Mouse (Mus musculus) A20 (cell line): ENCODE results near the gene Cemip.
"Not testable (repeated sequence)": the region's sequence is repeated elsewhere in the genome, so short reads cannot be mapped to it uniquely, and the experiment has no call there.

ENCODE experiments used
- DNase-seq: peaks from one replicate; pipeline ENCODE4 v3.0.0-alpha.2; 2011; ENCODE audit warnings: low read depth, low spot score

Gene Cemip

GRCm38 (mm10) chr7:84086039-84086829, at the start of gene Cemip:
Gene Cemip, minus strand, starts transcription at chr7:84086502.
- no peak for DNase-seq

DNA sequence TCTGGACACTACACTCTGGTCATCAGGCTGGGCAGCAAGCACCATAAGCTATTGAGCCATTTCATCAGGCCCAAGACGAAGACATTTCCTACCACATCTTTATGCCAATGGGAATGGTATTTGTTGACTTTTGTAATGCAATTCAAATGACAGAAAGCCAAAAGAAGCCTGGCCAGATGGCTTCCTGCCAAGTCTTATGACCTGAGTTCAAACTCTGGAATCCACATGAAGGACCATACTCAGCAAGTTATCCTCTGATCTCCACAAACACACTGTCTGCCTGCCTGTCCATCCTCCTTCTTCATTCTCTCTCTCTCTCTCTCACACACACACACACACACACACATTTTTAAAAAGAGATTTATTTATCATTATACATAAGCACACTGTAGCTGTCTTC, 46.4 kb upstream of the Cemip start:
- DNase-seq = no peak

DNA sequence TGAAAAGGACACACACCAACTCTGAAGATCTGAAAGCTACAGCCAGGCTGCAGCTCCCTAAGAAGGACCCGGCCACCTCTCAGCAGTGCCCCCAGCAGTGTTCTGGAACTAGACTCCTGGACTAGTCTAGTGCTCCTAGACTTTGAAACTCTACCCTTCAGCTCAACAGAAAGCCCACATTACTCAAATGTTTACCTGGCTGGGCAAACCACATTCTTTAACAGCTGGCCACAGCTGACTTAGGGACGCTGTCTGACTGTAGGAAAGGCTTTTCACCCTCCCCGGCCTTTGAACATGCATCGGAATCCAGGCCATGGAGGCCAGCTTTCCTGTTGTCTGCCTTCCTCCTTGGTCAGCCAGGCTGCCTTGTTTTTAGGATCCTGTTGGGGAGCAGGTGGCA, 45.4 kb upstream of the Cemip start:
- no peak for DNase-seq

DNA sequence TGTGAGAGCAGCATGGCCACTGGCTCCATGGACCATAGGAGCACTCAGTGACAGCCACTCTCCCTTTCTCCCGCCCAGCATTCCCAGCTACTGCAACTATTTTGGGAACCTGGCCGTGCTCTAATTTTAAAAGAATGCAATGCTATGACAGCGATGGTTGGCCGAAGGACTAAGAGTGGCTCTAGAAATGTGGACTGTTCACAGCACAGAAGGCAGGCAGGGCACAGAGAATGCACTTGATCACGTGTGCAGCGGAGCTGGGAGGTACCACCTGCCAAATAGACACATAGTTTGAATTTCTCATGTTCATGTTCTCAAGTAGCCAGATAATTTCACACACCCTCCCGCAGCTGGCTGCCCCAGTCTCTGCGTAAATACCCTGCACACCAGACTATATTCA, 42.4 kb upstream of the Cemip start:
- no peak for DNase-seq

- no peak for DNase-seq
Observed at GRCm38 (mm10) chr7:84125730-84126129, 39.4 kb upstream of the Cemip start.

GRCm38 (mm10) chr7:84123651-84124050, 37.3 kb upstream of the Cemip start:
- not testable (repeated sequence) for DNase-seq

DNA sequence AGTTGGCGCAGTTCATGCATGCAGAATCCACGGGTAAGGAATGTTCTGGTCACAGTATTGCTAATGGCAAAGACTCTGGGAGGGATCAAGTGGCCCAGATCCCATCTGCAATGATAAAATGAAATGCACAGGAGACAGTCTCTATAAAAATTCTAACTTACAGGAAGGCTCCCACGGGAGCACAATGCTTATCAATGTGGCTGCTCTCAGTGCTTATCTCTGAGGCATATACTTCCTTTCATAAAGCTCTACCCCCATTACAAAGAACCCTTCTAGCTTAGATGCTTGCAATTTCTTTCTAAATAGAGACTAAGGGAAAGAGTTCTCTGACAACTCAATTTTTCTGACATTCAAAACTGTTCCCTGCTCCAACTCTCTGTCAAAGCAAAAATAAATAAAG, 35.5 kb upstream of the Cemip start:
- DNase-seq = no peak

DNA sequence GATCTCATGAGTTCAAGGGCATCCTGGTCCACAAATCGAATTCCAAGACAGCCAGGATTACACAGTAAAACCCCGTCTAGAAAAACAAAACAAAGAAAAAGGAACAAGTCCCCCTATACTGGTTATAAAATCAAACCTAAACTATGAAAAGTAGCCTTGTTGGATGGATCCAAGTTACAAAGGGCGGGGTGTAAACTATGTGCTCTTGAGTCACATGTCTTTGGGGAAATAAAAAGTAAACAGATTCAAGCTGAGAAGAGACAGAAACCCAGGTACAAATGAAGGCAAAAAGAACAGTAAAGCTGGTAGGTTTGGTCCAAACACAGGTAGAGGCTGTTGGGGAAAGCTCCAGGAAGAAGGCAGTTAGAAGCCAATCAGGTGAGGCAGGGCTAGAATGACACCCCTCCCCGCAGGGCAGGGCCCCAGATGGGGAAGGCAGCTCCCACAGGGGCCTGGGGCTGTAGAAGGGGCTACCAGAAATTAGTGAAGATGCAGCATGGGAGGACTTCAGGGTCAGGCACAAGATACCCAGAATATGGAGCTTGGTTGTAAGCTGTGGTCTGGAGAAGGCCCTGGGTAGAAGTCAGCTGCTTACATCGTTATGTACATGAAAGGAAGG, 33.9 kb upstream of the Cemip start:
- DNase-seq = peak; percentile 74

DNA sequence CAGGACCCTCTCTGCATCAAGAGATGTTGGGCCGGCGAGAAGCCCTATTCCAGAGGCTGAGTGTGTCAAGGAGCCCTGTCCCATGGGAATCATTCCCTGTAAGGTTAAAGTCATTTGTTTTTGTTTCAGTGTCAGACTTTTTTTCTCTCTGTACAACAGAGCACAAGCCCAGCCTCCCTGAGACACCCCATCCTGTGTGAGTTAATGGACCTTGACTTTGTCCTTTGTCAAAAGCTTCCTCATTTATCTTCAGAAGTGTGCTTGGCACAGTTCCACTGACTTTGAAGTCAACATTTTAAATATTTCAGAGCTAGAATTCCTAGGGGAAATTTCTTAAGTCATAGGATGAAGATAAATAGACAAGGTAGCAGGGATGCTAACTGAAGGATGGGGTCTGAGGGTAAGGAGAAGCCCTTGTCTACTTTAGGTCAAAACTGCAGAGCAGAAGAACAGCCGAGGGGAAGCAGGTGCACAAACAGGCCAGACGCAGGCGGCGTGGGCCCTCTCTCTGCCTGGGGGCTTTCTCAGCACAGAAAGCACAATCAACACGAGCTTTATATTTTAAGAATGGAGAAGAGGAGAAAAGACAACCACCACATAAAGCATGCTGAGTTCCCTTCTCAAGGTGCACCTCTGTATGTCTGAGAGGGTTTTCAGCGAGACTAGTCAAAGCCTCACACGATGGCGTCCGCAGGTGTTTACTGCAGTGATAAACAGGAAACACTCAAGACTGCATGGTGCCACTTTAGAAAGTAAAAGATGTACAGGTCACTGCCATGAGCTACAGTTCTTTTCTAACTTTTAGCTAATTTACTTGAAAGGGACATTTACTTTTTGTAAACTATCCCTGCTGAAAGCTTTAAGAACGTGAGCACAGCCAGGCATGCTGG, 33.2 kb upstream of the Cemip start:
- peak; percentile 91 for DNase-seq

DNA sequence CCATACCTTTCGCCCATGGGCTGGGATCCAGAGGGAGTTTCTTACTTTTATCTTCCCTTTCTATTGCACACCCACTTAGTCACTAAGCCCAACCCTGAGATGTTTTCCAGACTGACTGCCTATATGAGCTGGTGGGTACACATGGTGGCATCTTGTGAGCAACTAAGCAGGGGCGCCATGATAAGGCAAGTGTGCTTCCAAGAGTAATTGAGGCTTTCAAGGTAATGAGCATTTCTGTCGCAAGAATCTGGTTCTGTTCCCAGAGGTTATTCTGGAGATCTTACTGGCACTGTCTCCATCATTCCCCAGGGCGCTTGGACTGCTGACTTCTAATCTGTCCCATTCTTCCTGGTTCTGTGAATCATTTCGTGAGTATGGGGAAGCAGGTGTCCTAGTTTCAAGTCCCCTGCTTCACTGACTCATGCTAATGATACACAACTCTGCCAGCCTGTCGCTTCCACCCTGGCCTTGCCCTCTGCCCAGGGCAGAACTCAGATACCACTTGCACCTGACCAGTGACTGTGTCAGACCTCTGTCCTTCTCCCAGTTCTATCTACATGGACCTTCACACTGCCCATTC, 31.3 kb upstream of the Cemip start:
- peak; percentile 24 for DNase-seq

- no peak for DNase-seq
Observed at GRCm38 (mm10) chr7:84116621-84117542, 30.6 kb upstream of the Cemip start.

DNA sequence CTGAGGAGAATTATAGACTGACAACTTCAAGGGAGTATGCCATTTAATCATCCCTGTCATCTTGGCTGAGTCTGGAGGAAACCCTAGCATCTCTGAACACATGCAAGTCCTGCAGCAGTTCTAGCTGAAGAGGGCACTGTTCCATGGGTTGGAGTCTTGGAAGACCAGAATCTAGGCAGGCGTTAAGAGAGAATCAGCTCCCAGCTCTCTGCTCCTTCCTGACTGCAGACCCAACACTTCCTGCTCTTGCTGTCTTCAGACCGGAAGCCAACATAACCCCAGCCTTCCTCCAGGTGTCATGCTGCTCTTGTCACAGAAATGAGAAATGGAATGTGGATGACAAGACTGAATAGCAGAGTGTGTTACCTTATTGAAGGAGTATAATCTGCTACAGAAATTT, 29.1 kb upstream of the Cemip start:
- no peak for DNase-seq

DNA sequence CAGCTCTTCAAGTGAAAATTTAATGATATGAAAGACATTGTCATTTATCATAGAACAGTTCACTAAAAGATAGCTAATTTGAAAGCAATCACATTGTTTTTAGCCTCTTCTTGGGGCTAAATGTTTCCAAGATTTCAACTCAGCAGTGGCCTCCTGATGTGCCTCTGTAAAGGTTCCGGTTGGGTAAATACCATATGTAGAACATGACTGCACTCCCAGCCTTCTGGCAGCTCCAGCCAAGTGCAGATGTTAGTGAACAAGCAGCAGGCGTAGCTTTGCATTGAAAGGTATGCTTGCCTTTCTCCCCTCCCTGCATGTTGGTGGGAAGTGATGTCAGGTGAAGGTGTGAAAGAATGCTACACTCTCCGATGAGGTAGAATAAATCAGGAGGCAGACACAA, 28.5 kb upstream of the Cemip start:
- DNase-seq = no peak

DNA sequence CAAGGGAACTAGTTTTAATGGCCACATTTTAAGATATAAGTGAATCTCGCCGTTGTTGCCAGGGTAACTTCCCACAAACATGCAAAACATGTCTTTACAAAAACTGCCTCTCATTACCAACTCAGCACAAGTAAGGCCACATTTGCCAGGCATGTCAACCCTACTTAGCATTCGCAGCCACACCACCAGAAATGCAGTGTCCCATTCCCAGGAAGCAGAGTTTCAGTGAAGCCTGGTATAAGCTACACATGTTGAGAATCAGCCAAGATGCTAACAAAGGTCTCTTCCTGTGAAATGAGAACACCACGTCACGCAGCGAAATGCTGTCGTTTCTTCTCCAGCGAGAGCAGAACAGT, 26.7 kb upstream of the Cemip start:
- DNase-seq = no peak

DNA sequence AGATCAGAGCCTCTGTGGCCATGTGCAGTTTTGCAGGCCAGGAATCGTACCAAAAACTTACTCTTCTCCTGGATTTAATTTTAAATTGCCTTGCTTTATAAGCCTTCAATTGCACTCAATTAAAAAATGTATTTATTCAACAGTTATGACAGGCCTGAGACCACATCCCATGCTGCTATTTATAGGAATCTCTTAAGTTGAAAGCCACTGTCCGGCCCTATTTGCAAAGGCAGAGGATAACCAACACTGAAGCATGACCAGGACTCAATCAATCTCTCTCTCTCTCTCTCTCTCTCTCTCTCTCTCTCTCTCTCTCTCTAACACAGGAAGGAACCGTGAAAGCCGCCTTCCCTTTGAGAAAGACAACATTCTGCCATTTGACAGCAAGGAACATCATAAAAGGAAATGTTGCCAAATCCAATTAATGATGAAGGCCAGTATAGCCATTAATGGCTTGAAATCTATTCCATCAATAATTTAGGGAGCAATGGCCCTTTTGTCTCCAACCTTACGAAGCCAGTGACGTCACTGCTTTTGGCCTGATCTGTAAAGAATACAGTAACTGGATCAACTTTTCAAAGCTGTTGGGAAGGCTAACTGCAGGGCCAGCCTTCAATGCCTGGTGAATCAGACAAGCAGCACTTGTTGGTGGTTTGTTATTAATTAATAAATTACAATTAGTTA, 26.2 kb upstream of the Cemip start:
- DNase-seq = no peak

- no peak for DNase-seq
Observed at GRCm38 (mm10) chr7:84111716-84112350, 25.5 kb upstream of the Cemip start.

GRCm38 (mm10) chr7:84106942-84107341, 20.6 kb upstream of the Cemip start:
- no peak for DNase-seq

- DNase-seq = no peak
Observed at GRCm38 (mm10) chr7:84102589-84102988, 16.3 kb upstream of the Cemip start.

GRCm38 (mm10) chr7:84100672-84101071, 14.4 kb upstream of the Cemip start:
- no peak for DNase-seq

DNA sequence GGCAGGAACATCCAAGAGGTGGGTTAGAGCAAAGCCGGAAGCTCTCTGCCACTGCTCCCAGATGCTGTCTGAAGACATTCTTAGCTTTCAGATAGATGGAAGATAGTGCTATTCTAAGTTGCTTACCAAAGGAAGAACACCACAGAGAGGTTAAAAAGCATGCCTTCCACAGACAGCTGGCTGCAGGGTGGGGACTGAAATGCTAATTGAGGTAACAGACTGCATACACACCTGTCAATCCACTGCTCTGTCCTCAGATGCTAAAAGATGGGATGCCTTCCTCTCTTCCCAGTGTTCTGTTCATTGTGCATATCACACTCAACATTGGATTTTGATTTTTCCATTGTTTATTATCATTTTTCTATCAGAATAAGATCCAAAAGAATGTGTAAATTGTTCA, 11.8 kb upstream of the Cemip start:
- no peak for DNase-seq
